Mouse (Mus musculus): ENCODE results near the gene Gm20532. TPM values are rescaled to one million over a fixed set of nuclear protein-coding genes. Genes with fewer than 3 reads are reported as not detected.

The Gm20532 gene
- polyA plus RNA-seq, 1 experiment from 2014 or later: not detected

- Histone ChIP-seq H3K4me1 (ENCODE audit: control insufficient read depth, insufficient read depth, low read depth, low read length) (peaks cover 40% of the 10 kb centered on the region), H3K27me3 (replicated peaks; ENCODE audit: control insufficient read depth, insufficient read depth, low read length) (no peaks in the 10 kb centered on the region), H3K4me3 (ENCODE audit: low read length) (peak overlapping the region; percentile 79), H3K4me2 (ENCODE audit: low read length) (peak overlapping the region; percentile 66), H3K27ac (ENCODE audit: low read depth, low read length) (peak overlapping the region; percentile 91), H3K9ac (ENCODE audit: low read depth, low read length) (peak overlapping the region; percentile 100), H3K36me3 (ENCODE audit: control insufficient read depth, insufficient read depth, low read length) (no peaks in the 10 kb centered on the region; the same call in 1 of the 2 replicates), H3K9me3 (ENCODE audit: control insufficient read depth, low read length) (no peaks in the 10 kb centered on the region)
- 21% methylated on average over 5 of the region's 5 CpGs for WGBS
- peak; percentile 58 for ATAC-seq
Observed at GRCm38 (mm10) chr2:26628792-26629437, 42.5 kb downstream of the Gm20532 start.

GRCm38 (mm10) chr2:26632541-26633395, 46.3 kb downstream of the Gm20532 start:
- Histone ChIP-seq H3K9ac (ENCODE audit: low read depth, low read length) (no peak overlapping the region; the same call in 1 of the 2 replicates), H3K4me1 (ENCODE audit: control insufficient read depth, insufficient read depth, low read depth, low read length) (peaks cover 45% of the 10 kb centered on the region), H3K4me2 (ENCODE audit: low read length) (peak overlapping the region; percentile 27), H3K36me3 (ENCODE audit: control insufficient read depth, insufficient read depth, low read length) (peaks cover 23% of the 10 kb centered on the region), H3K4me3 (ENCODE audit: low read length) (no peak overlapping the region), H3K27ac (ENCODE audit: low read depth, low read length) (no peak overlapping the region), H3K27me3 (replicated peaks; ENCODE audit: control insufficient read depth, insufficient read depth, low read length) (no peaks in the 10 kb centered on the region), H3K9me3 (ENCODE audit: control insufficient read depth, low read length) (no peaks in the 10 kb centered on the region)
- 82% methylated on average over 16 of the region's 16 CpGs for WGBS
- no peak for ATAC-seq

- Histone ChIP-seq H3K36me3 (ENCODE audit: control insufficient read depth, insufficient read depth, low read length) (peaks cover 25% of the 10 kb centered on the region), H3K9ac (ENCODE audit: low read depth, low read length) (no peak overlapping the region), H3K4me3 (ENCODE audit: low read length) (no peak overlapping the region), H3K27ac (ENCODE audit: low read depth, low read length) (no peak overlapping the region), H3K4me1 (ENCODE audit: control insufficient read depth, insufficient read depth, low read depth, low read length) (peaks cover 54% of the 10 kb centered on the region), H3K27me3 (replicated peaks; ENCODE audit: control insufficient read depth, insufficient read depth, low read length) (no peaks in the 10 kb centered on the region), H3K9me3 (ENCODE audit: control insufficient read depth, low read length) (no peaks in the 10 kb centered on the region), H3K4me2 (ENCODE audit: low read length) (no peak overlapping the region)
- 72% methylated on average over 4 of the region's 4 CpGs for WGBS
- no peak for ATAC-seq
Observed at GRCm38 (mm10) chr2:26633953-26634530, 47.6 kb downstream of the Gm20532 start.

GRCm38 (mm10) chr2:26634629-26635488, 48.4 kb downstream of the Gm20532 start:
- Histone ChIP-seq H3K4me1 (ENCODE audit: control insufficient read depth, insufficient read depth, low read depth, low read length) (peaks cover 50% of the 10 kb centered on the region), H3K27ac (ENCODE audit: low read depth, low read length) (no peak overlapping the region), H3K4me3 (ENCODE audit: low read length) (no peak overlapping the region), H3K27me3 (replicated peaks; ENCODE audit: control insufficient read depth, insufficient read depth, low read length) (no peaks in the 10 kb centered on the region), H3K9me3 (ENCODE audit: control insufficient read depth, low read length) (no peaks in the 10 kb centered on the region), H3K9ac (ENCODE audit: low read depth, low read length) (no peak overlapping the region), H3K4me2 (ENCODE audit: low read length) (no peak overlapping the region), H3K36me3 (ENCODE audit: control insufficient read depth, insufficient read depth, low read length) (peaks cover 25% of the 10 kb centered on the region)
- ATAC-seq: no peak
- WGBS: 59% methylated on average over 12 of the region's 12 CpGs

- Histone ChIP-seq H3K4me2 (ENCODE audit: low read length) (no peak overlapping the region), H3K27me3 (replicated peaks; ENCODE audit: control insufficient read depth, insufficient read depth, low read length) (no peaks in the 10 kb centered on the region), H3K4me3 (ENCODE audit: low read length) (no peak overlapping the region), H3K9ac (ENCODE audit: low read depth, low read length) (no peak overlapping the region), H3K9me3 (ENCODE audit: control insufficient read depth, low read length) (no peaks in the 10 kb centered on the region), H3K36me3 (ENCODE audit: control insufficient read depth, insufficient read depth, low read length) (peaks cover 25% of the 10 kb centered on the region), H3K4me1 (ENCODE audit: control insufficient read depth, insufficient read depth, low read depth, low read length) (peaks cover 43% of the 10 kb centered on the region), H3K27ac (ENCODE audit: low read depth, low read length) (no peak overlapping the region)
- no peak for ATAC-seq
- WGBS: 69% methylated on average over 21 of the region's 21 CpGs
Observed at GRCm38 (mm10) chr2:26635489-26636324, 49.3 kb downstream of the Gm20532 start.

GRCm38 (mm10) chr2:26636325-26636635, 49.8 kb downstream of the Gm20532 start:
- Histone ChIP-seq H3K4me2 (ENCODE audit: low read length) (no peak overlapping the region), H3K4me1 (ENCODE audit: control insufficient read depth, insufficient read depth, low read depth, low read length) (peaks cover 38% of the 10 kb centered on the region), H3K27me3 (replicated peaks; ENCODE audit: control insufficient read depth, insufficient read depth, low read length) (no peaks in the 10 kb centered on the region), H3K9me3 (ENCODE audit: control insufficient read depth, low read length) (no peaks in the 10 kb centered on the region), H3K36me3 (ENCODE audit: control insufficient read depth, insufficient read depth, low read length) (peaks cover 25% of the 10 kb centered on the region), H3K9ac (ENCODE audit: low read depth, low read length) (no peak overlapping the region), H3K4me3 (ENCODE audit: low read length) (no peak overlapping the region), H3K27ac (ENCODE audit: low read depth, low read length) (no peak overlapping the region)
- 43% methylated on average over 2 of the region's 2 CpGs for WGBS
- ATAC-seq: no peak

GRCm38 (mm10) chr2:26637316-26637932, 51.0 kb downstream of the Gm20532 start:
- no peaks in the 10 kb centered on the region for H3K27me3 ChIP-seq (replicated peaks; ENCODE audit: control insufficient read depth, insufficient read depth, low read length)
- no peak overlapping the region for H3K4me3 ChIP-seq (ENCODE audit: low read length)
- H3K27ac ChIP-seq (ENCODE audit: low read depth, low read length): no peak overlapping the region
- ATAC-seq: no peak
- peaks cover 25% of the 10 kb centered on the region for H3K36me3 ChIP-seq (ENCODE audit: control insufficient read depth, insufficient read depth, low read length)
- no peaks in the 10 kb centered on the region for H3K9me3 ChIP-seq (ENCODE audit: control insufficient read depth, low read length)
- H3K9ac ChIP-seq (ENCODE audit: low read depth, low read length): no peak overlapping the region
- peaks cover 29% of the 10 kb centered on the region for H3K4me1 ChIP-seq (ENCODE audit: control insufficient read depth, insufficient read depth, low read depth, low read length)
- H3K4me2 ChIP-seq (ENCODE audit: low read length): no peak overlapping the region; the same call in 1 of the 2 replicates
- 82% methylated on average over 4 of the region's 4 CpGs for WGBS

GRCm38 (mm10) chr2:26638039-26638438, 51.6 kb downstream of the Gm20532 start:
- H3K9me3 ChIP-seq (ENCODE audit: control insufficient read depth, low read length): no peaks in the 10 kb centered on the region
- peak overlapping the region; percentile 69 for H3K4me2 ChIP-seq (ENCODE audit: low read length)
- no peaks in the 10 kb centered on the region for H3K27me3 ChIP-seq (replicated peaks; ENCODE audit: control insufficient read depth, insufficient read depth, low read length)
- H3K27ac ChIP-seq (ENCODE audit: low read depth, low read length): no peak overlapping the region
- peak overlapping the region; percentile 17 for H3K9ac ChIP-seq (ENCODE audit: low read depth, low read length)
- 81% methylated on average over 5 of the region's 5 CpGs for WGBS
- ATAC-seq: no peak
- no peak overlapping the region; the same call in 1 of the 2 replicates for H3K4me3 ChIP-seq (ENCODE audit: low read length)
- peaks cover 23% of the 10 kb centered on the region for H3K4me1 ChIP-seq (ENCODE audit: control insufficient read depth, insufficient read depth, low read depth, low read length)
- H3K36me3 ChIP-seq (ENCODE audit: control insufficient read depth, insufficient read depth, low read length): peaks cover 25% of the 10 kb centered on the region

Measured in hindbrain, embryonic 16.5 days (tissue).